Mouse (Mus musculus) right cerebral cortex, postnatal 36 days (tissue): ENCODE results near the gene Olfr1076.
"Not testable (repeated sequence)": the region's sequence is repeated elsewhere in the genome, so short reads cannot be mapped to it uniquely, and the experiment has no call there.

Experiments used
- DNase-seq, 2 experiments: peaks; one replicate each; pipeline ENCODE4 v3.0.0; 2022; ENCODE audit warnings: low spot score in 2 of 2, mixed read lengths in 1 of 2

Olfr1076 gene

DNA sequence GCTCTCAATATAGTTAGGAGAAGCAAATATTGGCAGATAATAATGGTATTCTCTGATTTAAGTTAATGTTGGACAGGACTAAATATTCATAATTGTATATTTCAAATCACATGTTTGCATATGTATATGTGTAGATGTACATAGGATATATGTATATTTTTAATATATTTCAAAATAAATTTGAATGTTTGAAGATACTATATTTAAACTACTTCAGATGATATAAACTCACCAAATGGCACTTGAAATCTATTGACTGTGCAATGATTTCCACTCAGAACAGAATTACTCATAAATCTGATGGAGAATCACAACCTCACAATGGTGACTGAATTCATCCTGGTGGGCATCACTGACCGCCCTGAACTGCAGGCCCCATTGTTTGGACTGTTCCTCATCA lies at the start of gene Olfr1076:
TSS of gene Olfr1076 (plus strand) at position 301 of the 400 bp plus-strand sequence.
- no peak for DNase-seq

DNA sequence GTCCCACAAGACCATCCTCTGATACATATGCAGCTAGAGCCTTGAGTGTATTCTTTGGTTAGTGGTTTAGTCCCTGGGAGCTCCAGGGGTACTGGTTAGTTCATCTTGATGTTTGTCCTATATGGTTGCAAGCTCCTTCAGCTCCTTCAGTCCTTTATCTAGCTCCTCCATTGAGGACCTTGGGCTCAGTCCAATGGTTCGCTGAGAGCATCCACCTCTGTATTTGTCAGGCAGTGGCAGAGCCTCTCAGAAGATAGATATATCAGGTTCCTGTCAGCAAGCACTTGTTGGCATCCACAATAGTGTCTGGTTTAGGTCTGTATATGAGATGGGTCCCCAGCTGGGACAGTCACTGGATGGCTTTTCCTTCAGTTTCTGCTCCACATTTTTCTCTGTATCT lies 47.8 kb upstream of the Olfr1076 start:
- no peak for DNase-seq

DNA sequence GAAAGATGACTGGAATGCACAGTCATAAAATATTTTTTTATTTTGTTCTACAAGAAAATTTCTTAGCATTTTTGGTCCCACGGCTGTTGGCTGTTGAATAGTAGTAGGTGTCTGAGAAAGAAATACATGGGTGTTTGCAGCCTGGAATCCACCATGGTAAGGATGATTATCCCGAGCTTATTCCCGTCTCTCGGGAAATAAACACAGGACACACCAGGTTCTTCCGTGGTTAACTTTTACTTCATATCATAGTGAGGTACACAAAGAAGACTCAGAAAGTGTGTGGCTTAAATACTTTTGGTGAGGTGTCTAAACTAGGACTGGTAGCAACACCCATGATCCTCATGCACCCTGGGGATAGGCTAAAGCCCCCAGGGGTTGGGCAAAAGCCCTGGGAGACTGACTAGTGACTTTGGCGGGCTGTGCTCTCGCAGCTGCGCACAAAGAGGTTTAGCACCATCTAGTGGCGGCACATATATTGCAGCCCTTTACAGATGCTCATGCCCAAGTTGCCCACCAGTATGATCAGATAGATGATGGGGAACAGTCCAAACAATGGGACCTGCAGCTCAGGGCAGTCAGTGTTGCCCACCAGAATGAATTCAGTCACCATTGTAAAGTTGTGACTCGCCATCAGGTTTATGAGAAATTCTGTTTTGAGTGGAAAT lies 43.7 kb upstream of the Olfr1076 start:
- peak; percentile 15 to 42 for DNase-seq

DNA sequence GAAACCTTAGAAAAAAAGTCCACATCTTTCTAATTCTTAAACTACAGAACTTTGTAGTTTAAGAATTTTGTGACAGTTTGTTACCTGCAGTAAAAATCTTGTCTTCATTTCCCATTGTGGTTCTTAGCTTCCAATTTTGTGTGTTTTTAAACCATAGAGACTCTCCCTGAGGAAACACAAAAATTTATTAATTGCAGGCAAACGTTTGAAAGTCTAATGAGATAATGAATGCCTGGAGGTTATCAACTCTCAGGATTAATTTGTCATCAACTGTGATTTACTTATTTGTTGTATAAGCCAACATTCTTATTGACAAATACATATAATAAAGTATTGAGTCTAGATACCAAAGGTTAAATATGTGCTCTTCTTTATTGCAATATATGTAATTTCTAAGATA lies 21.0 kb upstream of the Olfr1076 start, which contains the start of gene Olfr228:
TSS of gene Olfr228 (minus strand) at position 101 of the 400 bp plus-strand sequence.
- no peak for DNase-seq

DNA sequence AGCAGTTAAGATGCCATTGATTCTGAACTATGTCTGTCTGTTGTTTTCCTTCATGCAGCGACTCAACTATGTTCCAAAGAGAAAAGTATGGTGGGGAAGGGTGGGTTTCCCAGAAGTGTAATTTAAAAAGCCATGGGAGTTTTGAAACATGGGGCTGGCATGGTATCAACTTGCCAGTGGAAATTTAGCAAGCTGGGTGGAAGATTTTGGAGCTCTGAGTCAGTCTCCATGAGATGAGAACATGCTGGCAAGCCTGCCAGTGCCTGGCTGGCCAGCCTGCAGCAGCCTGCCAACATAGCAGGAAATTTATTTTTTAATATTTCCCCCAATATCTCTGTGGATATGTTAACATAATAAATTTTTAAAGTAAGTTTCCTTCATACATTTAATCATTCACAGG lies 22.7 kb downstream of the Olfr1076 start:
- DNase-seq, result no peak

GRCm38 (mm10) chr2:86542380-86542779 lies 34.1 kb downstream of the Olfr1076 start, which contains the start of gene Olfr1079:
Gene Olfr1079 (minus strand): TSS chr2:86542480.
- DNase-seq, result no peak

- not testable (repeated sequence) for DNase-seq
Observed at GRCm38 (mm10) chr2:86558135-86558534, 49.9 kb downstream of the Olfr1076 start, which contains the start of gene Olfr1080. Gene Olfr1080 (minus strand): TSS chr2:86558235.
